Mouse (Mus musculus): ENCODE measurements around the gene Rnft2.

Rnft2 gene

GRCm38 (mm10) chr5:118244606-118245443, at the start of gene Rnft2, which contains the start of gene 2410131K14Rik:
Gene Rnft2 (minus strand): TSS chr5:118245116.
Gene 2410131K14Rik (plus strand): TSS chr5:118245227.
- peak; percentile 100 for DNase-seq (ENCODE audit: low spot score in 2 of 2)

- peak; percentile 75 to 78 for DNase-seq (ENCODE audit: low spot score in 2 of 2)
Observed at GRCm38 (mm10) chr5:118294086-118294864, 49.4 kb upstream of the Rnft2 start.

- DNase-seq (ENCODE audit: low spot score in 2 of 2) = no peak
Observed at GRCm38 (mm10) chr5:118292476-118292875, 47.6 kb upstream of the Rnft2 start.

GRCm38 (mm10) chr5:118291453-118291852, 46.5 kb upstream of the Rnft2 start:
- no peak for DNase-seq (ENCODE audit: low spot score in 2 of 2)

DNA sequence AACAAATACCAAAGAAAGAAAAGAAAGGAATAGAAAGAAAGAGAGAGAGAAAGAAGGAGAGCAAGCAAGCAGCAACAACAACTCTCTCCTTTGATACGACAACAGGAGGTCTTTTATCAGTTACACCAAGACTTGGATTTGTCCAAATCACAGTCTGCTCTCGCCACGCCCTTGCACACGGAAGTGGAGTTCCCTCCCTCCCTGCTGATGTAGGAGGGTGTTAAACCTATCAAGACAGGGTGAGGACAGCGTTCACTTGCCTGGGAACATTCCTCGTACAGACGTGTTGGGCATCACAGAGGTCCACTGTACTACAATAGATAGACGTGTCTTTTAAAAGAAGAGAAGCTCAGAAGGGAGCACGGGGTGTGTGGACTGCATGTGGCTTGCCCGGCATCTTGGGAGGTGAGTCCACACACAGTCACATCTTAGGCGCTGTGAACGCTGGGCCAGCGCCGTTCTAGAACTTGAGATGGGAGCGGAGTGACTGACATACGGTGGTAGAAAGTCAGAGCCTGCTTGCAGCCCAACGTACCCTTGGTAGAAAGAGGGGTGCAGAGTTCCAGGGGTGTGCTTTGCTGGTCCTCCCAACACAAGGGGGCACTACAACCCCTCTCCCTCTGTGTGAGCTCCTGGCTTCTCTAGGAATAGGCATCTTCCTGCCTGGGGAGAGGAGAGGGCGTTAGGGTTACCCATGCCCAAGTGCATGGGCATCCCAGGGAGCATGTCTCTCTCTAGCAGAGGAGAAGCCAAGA, 33.0 kb upstream of the Rnft2 start:
- no peak for DNase-seq (ENCODE audit: low spot score in 2 of 2)

DNA sequence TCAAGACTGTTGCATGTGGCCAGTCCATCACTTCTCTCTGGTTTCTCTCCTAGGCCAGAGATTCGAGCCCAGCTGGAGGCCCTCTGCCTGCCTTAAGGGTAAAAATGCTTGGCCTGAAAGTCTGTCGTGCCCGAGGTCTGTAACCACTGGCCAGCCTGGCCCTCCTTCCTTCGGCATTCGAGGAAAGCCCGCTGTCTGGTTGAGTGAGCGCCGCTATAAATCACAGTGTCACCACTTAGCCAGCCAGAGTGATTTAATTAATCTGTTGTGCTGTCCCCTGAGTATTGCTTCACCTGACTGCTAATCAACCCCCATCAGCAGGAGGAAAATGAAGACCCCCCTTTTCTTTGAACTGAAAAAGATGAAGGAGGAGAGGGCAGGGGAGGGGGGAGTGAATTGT, 31.8 kb upstream of the Rnft2 start:
- DNase-seq (ENCODE audit: low spot score in 2 of 2) = no peak

DNA sequence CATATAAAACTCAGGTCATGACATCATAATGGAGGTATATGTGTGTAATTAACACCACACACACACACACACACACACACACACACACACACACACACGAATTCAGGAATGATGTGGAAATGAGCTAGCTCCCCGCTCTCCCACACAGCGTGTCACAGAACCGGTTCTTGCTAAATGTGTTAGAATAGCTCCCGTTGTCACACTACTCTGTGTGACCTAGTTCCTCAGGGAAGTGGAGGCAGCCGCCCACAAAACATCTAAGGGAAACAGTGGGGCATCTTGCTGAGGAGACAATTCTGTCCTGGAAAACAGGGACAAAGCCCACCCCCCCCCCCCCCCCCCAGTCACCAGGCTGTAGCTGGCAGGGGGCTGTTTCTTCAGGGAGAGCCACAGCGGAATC, 31.4 kb upstream of the Rnft2 start:
- DNase-seq (ENCODE audit: low spot score in 2 of 2) = peak; percentile 61 to 69

DNA sequence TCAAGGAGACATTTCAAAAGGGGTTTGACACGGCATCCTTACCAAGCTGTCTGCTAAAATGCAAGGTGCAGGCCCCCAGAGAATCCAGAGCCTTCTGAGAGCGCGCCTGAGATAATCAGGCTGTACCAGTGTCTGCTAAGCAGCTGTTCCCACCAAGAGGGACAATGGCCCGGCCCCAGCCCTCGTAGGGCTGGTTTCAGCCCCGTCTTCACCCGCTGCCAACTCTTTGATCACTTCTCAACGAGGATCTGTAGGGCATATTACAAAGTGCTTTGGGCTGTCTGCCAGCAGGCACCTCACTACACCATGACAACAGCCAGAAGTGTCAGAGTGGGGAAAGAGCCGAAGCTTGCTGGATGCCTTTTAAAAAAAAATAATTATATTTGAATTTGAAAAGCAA, 29.6 kb upstream of the Rnft2 start:
- no peak for DNase-seq (ENCODE audit: low spot score in 2 of 2)

DNA sequence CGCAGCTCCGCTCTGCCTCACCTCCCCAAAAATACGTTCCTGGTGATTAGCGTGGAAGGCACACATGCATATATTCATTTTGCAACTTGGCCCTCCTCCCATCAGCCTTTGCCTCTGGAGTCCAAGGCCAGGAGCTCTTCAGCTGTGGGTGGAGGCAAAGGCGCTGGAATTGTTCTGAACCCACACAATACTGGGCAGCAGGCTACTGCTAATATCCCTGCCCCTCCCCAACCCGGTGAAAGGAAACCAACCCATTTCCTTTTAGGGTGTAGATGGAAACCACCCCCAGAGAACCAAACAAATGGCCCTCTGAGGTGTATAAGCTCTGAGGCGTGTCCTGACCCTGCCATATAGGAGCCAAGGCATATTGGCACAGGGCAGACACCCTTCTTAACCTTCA, 28.5 kb upstream of the Rnft2 start:
- no peak for DNase-seq (ENCODE audit: low spot score in 2 of 2)

DNA sequence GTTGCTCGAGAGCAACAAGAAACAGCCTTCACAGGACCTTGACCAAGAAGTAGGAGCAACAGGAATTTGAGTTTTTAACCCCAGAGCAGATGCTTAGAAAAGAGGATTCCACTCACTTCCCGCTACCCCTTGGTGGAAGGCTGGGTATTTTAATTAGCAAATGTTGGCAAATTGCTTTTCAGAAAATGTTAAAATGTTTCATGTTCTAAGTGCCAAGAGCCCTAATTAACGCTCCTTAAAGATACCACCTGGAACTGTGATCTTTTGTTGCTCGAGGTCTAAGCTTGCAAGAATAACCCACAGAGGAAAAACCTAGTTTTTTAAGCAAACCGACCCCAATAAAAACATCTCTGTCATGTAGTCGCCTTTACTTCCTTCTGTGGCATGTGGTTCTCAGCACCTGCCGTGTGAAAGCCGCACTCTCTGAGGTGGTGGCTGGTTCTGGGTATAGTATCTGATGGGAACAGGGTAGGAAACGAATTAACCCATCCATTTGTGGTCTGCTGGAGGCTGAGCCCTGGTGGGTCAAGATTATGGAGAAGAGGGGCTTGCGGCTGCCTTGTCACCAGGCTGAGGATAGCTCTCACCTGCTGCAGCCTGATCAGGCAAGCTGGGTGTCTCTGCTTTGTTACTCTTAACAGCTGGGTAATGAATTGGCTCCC, 26.7 kb upstream of the Rnft2 start:
- no peak for DNase-seq (ENCODE audit: low spot score in 2 of 2)

GRCm38 (mm10) chr5:118268987-118269386, 24.1 kb upstream of the Rnft2 start:
- DNase-seq (ENCODE audit: low spot score in 2 of 2) = peak; percentile 95 to 96

- DNase-seq (ENCODE audit: low spot score in 2 of 2) = no peak
Observed at GRCm38 (mm10) chr5:118266309-118266708, 21.4 kb upstream of the Rnft2 start.

GRCm38 (mm10) chr5:118265366-118265765, 20.4 kb upstream of the Rnft2 start:
- no peak for DNase-seq (ENCODE audit: low spot score in 2 of 2)

DNA sequence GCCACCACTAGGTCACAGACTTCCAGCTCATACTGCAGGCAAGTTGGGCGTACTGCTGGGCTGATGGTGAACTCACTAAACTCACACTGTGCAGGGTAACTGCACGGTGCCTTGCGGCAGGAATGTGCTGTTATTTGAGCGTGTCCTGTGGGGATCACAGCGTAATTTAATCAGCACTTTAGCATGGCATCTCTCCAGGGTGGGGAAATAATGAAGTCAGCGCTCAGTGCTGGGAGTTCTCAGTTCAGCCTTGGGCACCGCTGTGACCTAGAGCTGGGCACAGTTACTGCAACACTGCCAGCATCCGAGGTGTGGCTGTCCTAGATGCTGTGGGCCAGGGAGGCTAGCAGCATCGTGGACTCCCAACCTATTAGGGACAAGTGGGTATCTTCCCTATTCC, 19.4 kb upstream of the Rnft2 start:
- DNase-seq (ENCODE audit: low spot score in 2 of 2) = no peak

- DNase-seq (ENCODE audit: low spot score in 2 of 2) = no peak
Observed at GRCm38 (mm10) chr5:118262418-118262817, 17.5 kb upstream of the Rnft2 start.

- no peak for DNase-seq (ENCODE audit: low spot score in 2 of 2)
Observed at GRCm38 (mm10) chr5:118261181-118261580, 16.3 kb upstream of the Rnft2 start.

DNA sequence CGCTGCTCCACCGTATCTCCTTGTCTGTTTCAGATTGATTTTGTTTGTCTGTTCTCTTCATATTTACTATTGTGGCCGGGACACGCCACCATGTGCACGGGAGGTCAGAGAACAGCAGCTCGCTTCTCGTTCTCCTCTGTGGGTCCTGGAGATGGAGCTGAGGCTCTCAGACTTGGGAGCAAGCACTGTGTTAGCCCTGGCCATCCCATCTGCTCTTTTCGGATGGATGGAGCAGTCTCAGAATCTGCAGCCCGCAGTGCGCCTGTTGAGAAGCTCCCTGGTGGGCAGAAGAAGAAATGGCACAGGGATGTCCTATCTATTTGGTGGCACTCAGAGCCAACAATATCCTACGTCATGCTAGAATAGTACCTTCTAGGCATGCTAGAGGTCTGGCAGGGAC, 15.7 kb upstream of the Rnft2 start:
- DNase-seq (ENCODE audit: low spot score in 2 of 2) = no peak

- DNase-seq (ENCODE audit: low spot score in 2 of 2) = no peak
Observed at GRCm38 (mm10) chr5:118260055-118260454, 15.1 kb upstream of the Rnft2 start.

- no peak for DNase-seq (ENCODE audit: low spot score in 2 of 2)
Observed at GRCm38 (mm10) chr5:118259636-118260035, 14.7 kb upstream of the Rnft2 start.

DNA sequence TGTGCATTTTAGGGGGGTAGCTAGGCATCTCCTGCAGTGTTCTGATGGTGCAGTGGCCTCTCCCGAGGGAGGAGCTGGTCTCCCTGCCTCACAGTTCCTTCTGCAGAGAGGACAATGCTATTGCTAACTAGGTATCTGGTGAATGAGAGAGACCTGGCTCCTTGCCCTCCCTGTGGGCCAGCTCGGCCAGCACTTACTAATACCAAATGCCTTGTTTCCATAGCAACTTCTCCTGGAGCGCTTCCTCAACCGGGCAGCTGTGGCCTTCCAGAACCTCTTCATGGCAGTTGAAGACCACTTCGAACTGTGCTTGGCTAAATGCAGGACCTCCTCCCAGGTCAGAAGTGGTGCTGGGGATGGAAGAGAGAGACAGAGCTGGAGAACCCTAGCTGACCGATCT, 14.2 kb upstream of the Rnft2 start:
- peak in 1 of 2 experiments; percentile 41 for DNase-seq (ENCODE audit: low spot score in 2 of 2)

- no peak for DNase-seq (ENCODE audit: low spot score in 2 of 2)
Observed at GRCm38 (mm10) chr5:118256981-118257380, 12.1 kb upstream of the Rnft2 start.

DNA sequence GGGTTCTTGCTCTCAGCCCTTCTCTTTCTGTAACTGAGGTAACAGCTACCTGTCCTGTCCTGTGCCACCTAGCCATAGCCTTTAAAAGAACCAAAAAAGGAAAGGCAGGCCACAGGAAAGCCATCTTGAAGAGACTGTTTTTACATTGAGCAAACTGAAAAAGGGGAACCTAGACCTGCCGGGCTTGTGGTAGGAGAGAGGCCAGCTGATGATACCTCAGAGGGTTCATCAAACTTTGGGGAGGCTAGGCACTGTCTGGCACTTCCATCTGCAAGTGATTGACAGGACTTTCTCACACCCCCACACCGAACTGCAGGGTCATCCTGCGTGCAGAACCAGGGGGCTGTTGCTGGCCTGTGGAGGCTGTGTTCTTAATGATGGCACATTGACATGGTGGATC, 8.6 kb upstream of the Rnft2 start:
- no peak for DNase-seq (ENCODE audit: low spot score in 2 of 2)
